Mouse (Mus musculus): ENCODE measurements around the gene Cwc27. TPM values are rescaled to one million over a fixed set of nuclear protein-coding genes. Genes with fewer than 3 reads are reported as not detected.

The Cwc27 gene
- polyA plus RNA-seq, 1 experiment from 2014 or later = 26.5 TPM

- H3K9ac ChIP-seq (replicated peaks; ENCODE audit: low read length) = no peak overlapping the region
- DNase-seq (no peak), ATAC-seq (ENCODE audit: low FRiP score, low TSS enrichment) (no peak)
- H3K27me3 ChIP-seq (ENCODE audit: control insufficient read depth, insufficient read depth, low read length) = no peaks in the 10 kb centered on the region
- 98% methylated on average over 1 of the region's 1 CpGs for WGBS
- H3K9me3 ChIP-seq (ENCODE audit: control insufficient read depth, low read length) = no peaks in the 10 kb centered on the region
- H3K27ac ChIP-seq (replicated peaks; ENCODE audit: low read depth, low read length) = no peak overlapping the region
- H3K4me1 ChIP-seq (ENCODE audit: control insufficient read depth, insufficient read depth, low read length) = no peaks in the 10 kb centered on the region
- no peak overlapping the region for H3K4me3 ChIP-seq (replicated peaks; ENCODE audit: low read depth, low read length)
- H3K36me3 ChIP-seq (ENCODE audit: control insufficient read depth, insufficient read depth, low read length) = no peaks in the 10 kb centered on the region
- no peak overlapping the region for H3K4me2 ChIP-seq (ENCODE audit: low read length)
Measured at GRCm38 (mm10) chr13:104644185-104644584, 172.8 kb downstream of the Cwc27 start.

DNA sequence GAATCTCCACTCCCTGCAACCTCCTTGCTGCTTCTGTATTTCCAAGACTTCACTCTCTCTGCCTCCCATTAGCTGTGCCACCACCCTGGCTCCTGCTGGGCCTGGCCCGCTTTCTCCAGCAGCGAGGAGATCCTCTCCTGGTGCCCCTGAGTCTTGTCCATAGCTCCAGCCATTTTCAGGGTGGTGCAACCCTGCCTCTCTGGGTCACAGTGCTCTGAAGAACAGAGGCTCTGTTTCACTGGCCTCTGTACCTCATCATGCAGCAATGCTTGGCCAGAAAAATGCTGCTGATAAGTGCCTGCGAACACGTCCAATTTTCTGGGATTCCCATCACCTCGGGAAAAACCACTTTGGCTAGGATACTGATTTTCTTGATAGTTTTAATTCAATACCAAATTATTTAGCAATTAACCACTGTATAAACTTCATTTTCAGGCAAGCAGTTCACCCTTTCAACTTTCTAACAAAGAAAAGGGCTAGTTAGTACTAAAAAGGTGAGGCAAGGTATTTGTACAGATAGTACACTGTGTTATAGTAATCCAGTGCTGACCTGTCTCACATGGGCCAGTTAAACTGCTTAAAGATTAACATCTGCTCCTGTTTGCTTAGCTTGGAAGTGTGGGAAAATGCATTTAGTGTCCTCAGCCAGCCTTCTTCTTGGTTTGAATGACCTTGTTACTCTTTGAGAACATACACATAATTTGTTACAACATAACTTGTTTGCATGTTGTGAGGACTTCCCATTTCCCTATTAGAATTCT lies 176.1 kb downstream of the Cwc27 start:
- no peak overlapping the region for H3K4me2 ChIP-seq (ENCODE audit: low read length)
- no peaks in the 10 kb centered on the region for H3K4me1 ChIP-seq (ENCODE audit: control insufficient read depth, insufficient read depth, low read length)
- H3K27me3 ChIP-seq (ENCODE audit: control insufficient read depth, insufficient read depth, low read length) = no peaks in the 10 kb centered on the region
- no peaks in the 10 kb centered on the region for H3K36me3 ChIP-seq (ENCODE audit: control insufficient read depth, insufficient read depth, low read length)
- H3K9ac ChIP-seq (replicated peaks; ENCODE audit: low read length) = no peak overlapping the region
- ATAC-seq (ENCODE audit: low FRiP score, low TSS enrichment) (no peak), DNase-seq (no peak)
- no peak overlapping the region for H3K27ac ChIP-seq (replicated peaks; ENCODE audit: low read depth, low read length)
- H3K4me3 ChIP-seq (replicated peaks; ENCODE audit: low read depth, low read length) = no peak overlapping the region
- H3K9me3 ChIP-seq (ENCODE audit: control insufficient read depth, low read length) = no peaks in the 10 kb centered on the region
- WGBS = 86% methylated on average over 5 of the region's 5 CpGs

DNA sequence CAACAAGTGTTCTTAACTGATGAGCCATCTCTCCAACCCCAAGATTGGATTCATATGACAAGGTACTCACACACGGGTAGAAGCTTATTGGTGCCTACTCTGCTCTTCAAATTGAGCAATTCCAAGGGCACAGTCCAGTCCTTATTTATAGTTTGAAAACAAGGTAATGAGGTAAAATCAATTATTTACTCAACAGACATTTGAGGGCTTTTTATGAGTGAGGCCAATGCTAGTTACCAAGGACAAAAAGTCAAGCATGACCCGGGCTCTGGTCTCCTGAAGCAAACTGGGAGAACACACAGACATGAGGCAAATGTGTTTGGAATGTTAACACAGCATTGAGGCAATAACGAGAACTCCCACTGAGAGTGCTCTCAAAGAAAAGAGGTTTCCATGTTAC lies 178.0 kb downstream of the Cwc27 start:
- Histone ChIP-seq H3K27ac (replicated peaks; ENCODE audit: low read depth, low read length) (no peak overlapping the region), H3K4me1 (ENCODE audit: control insufficient read depth, insufficient read depth, low read length) (no peaks in the 10 kb centered on the region), H3K27me3 (ENCODE audit: control insufficient read depth, insufficient read depth, low read length) (no peaks in the 10 kb centered on the region), H3K9me3 (ENCODE audit: control insufficient read depth, low read length) (no peaks in the 10 kb centered on the region), H3K4me2 (ENCODE audit: low read length) (no peak overlapping the region), H3K36me3 (ENCODE audit: control insufficient read depth, insufficient read depth, low read length) (no peaks in the 10 kb centered on the region), H3K9ac (replicated peaks; ENCODE audit: low read length) (no peak overlapping the region), H3K4me3 (replicated peaks; ENCODE audit: low read depth, low read length) (no peak overlapping the region)
- no peak for ATAC-seq (ENCODE audit: low FRiP score, low TSS enrichment)
- 92% methylated on average over 3 of the region's 3 CpGs for WGBS
- DNase-seq = no peak

GRCm38 (mm10) chr13:104635965-104636462 lies 180.9 kb downstream of the Cwc27 start:
- no peaks in the 10 kb centered on the region for H3K4me1 ChIP-seq (ENCODE audit: control insufficient read depth, insufficient read depth, low read length)
- no peaks in the 10 kb centered on the region for H3K27me3 ChIP-seq (ENCODE audit: control insufficient read depth, insufficient read depth, low read length)
- 89% methylated on average over 6 of the region's 6 CpGs for WGBS
- no peaks in the 10 kb centered on the region for H3K9me3 ChIP-seq (ENCODE audit: control insufficient read depth, low read length)
- peaks cover 2% of the 10 kb centered on the region; the same call in 1 of the 2 replicates for H3K36me3 ChIP-seq (ENCODE audit: control insufficient read depth, insufficient read depth, low read length)
- no peak overlapping the region for H3K4me2 ChIP-seq (ENCODE audit: low read length)
- no peak overlapping the region for H3K27ac ChIP-seq (replicated peaks; ENCODE audit: low read depth, low read length)
- DNase-seq (no peak), ATAC-seq (ENCODE audit: low FRiP score, low TSS enrichment) (no peak)
- H3K4me3 ChIP-seq (replicated peaks; ENCODE audit: low read depth, low read length) = no peak overlapping the region
- H3K9ac ChIP-seq (replicated peaks; ENCODE audit: low read length) = no peak overlapping the region

- no peak overlapping the region for H3K4me2 ChIP-seq (ENCODE audit: low read length)
- ATAC-seq (ENCODE audit: low FRiP score, low TSS enrichment) = no peak
Measured at GRCm38 (mm10) chr13:104634708-104635107, 182.2 kb downstream of the Cwc27 start.

DNA sequence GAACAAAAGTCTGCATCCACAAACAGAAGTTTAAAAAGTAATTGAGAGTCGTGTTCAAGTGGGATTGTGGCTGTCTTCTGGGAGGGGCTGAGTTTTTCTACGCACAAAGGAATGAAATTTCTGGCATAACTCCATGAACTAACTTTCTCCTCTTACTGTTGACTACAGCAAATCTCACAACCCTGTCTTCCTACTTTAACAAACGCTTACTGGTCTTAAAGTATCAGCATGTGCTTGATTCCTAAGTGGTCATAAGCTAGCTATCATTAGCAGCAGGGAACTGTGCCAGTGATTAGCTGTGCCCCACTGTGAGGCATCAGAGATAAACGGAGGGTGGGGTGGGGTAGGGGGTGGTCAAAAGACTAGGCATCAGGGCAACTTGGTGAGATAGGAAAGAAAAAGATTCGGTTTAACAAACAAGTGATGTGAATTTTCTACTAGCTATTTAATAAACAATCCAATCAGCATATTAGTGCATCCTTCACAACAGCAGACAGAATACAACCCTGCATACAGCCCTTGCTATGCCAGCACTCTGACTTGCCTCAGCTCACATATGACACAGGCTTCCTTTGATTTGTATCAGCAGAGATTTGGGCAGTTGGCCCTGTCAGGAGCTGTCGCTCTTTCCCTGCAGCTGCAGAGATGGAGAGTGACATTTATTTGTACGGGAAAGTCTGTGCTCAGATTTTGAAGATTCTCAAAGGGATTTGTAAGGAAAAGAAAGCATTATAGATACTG lies 184.3 kb downstream of the Cwc27 start:
- DNase-seq = no peak

More at GRCm38 (mm10) chr13:104634708-104635107, 182.2 kb downstream of the Cwc27 start:
- Histone ChIP-seq H3K27ac (replicated peaks; ENCODE audit: low read depth, low read length) (no peak overlapping the region), H3K4me3 (replicated peaks; ENCODE audit: low read depth, low read length) (no peak overlapping the region), H3K9ac (replicated peaks; ENCODE audit: low read length) (no peak overlapping the region), H3K9me3 (ENCODE audit: control insufficient read depth, low read length) (no peaks in the 10 kb centered on the region), H3K27me3 (ENCODE audit: control insufficient read depth, insufficient read depth, low read length) (no peaks in the 10 kb centered on the region), H3K36me3 (ENCODE audit: control insufficient read depth, insufficient read depth, low read length) (peaks cover 10% of the 10 kb centered on the region; the same call in 1 of the 2 replicates), H3K4me1 (ENCODE audit: control insufficient read depth, insufficient read depth, low read length) (no peaks in the 10 kb centered on the region)
- WGBS = 93% methylated on average over 2 of the region's 2 CpGs
- DNase-seq = no peak

GRCm38 (mm10) chr13:104631621-104632205 lies 185.2 kb downstream of the Cwc27 start:
- DNase-seq (no peak), ATAC-seq (ENCODE audit: low FRiP score, low TSS enrichment) (no peak)
- WGBS = 82% methylated on average over 7 of the region's 7 CpGs
- H3K4me1 ChIP-seq (ENCODE audit: control insufficient read depth, insufficient read depth, low read length) = no peaks in the 10 kb centered on the region
- H3K4me3 ChIP-seq (replicated peaks; ENCODE audit: low read depth, low read length) = no peak overlapping the region
- no peaks in the 10 kb centered on the region for H3K27me3 ChIP-seq (ENCODE audit: control insufficient read depth, insufficient read depth, low read length)
- no peak overlapping the region for H3K27ac ChIP-seq (replicated peaks; ENCODE audit: low read depth, low read length)
- H3K4me2 ChIP-seq (ENCODE audit: low read length) = no peak overlapping the region
- no peak overlapping the region; the same call in 1 of the 2 replicates for H3K9ac ChIP-seq (replicated peaks; ENCODE audit: low read length)
- peaks cover 10% of the 10 kb centered on the region; the same call in 1 of the 2 replicates for H3K36me3 ChIP-seq (ENCODE audit: control insufficient read depth, insufficient read depth, low read length)
- H3K9me3 ChIP-seq (ENCODE audit: control insufficient read depth, low read length) = no peaks in the 10 kb centered on the region

More for the DNA sequence above, 184.3 kb downstream of the Cwc27 start:
- no peak overlapping the region for H3K4me3 ChIP-seq (replicated peaks; ENCODE audit: low read depth, low read length)
- 61% methylated on average over 7 of the region's 7 CpGs for WGBS
- no peak for ATAC-seq (ENCODE audit: low FRiP score, low TSS enrichment)
- no peak overlapping the region for H3K4me2 ChIP-seq (ENCODE audit: low read length)
- H3K9ac ChIP-seq (replicated peaks; ENCODE audit: low read length) = no peak overlapping the region
- no peaks in the 10 kb centered on the region for H3K27me3 ChIP-seq (ENCODE audit: control insufficient read depth, insufficient read depth, low read length)
- H3K27ac ChIP-seq (replicated peaks; ENCODE audit: low read depth, low read length) = no peak overlapping the region
- no peaks in the 10 kb centered on the region for H3K4me1 ChIP-seq (ENCODE audit: control insufficient read depth, insufficient read depth, low read length)
- peaks cover 10% of the 10 kb centered on the region; the same call in 1 of the 2 replicates for H3K36me3 ChIP-seq (ENCODE audit: control insufficient read depth, insufficient read depth, low read length)
- H3K9me3 ChIP-seq (ENCODE audit: control insufficient read depth, low read length) = no peaks in the 10 kb centered on the region

GRCm38 (mm10) chr13:104630808-104631207 lies 186.1 kb downstream of the Cwc27 start:
- H3K9ac ChIP-seq (replicated peaks; ENCODE audit: low read length) = no peak overlapping the region
- peaks cover 10% of the 10 kb centered on the region; the same call in 1 of the 2 replicates for H3K36me3 ChIP-seq (ENCODE audit: control insufficient read depth, insufficient read depth, low read length)
- no peak for ATAC-seq (ENCODE audit: low FRiP score, low TSS enrichment)
- H3K4me2 ChIP-seq (ENCODE audit: low read length) = no peak overlapping the region
- DNase-seq = no peak
- H3K27me3 ChIP-seq (ENCODE audit: control insufficient read depth, insufficient read depth, low read length) = no peaks in the 10 kb centered on the region
- H3K27ac ChIP-seq (replicated peaks; ENCODE audit: low read depth, low read length) = no peak overlapping the region
- no peaks in the 10 kb centered on the region for H3K4me1 ChIP-seq (ENCODE audit: control insufficient read depth, insufficient read depth, low read length)
- H3K9me3 ChIP-seq (ENCODE audit: control insufficient read depth, low read length) = no peaks in the 10 kb centered on the region
- 92% methylated on average over 5 of the region's 5 CpGs for WGBS
- H3K4me3 ChIP-seq (replicated peaks; ENCODE audit: low read depth, low read length) = no peak overlapping the region

Data from midbrain, embryonic 14.5 days (tissue).